Mouse (Mus musculus) frontal cortex, adult (tissue): ENCODE data around the gene Ear10.
"Not testable (repeated sequence)": the region's sequence is repeated elsewhere in the genome, so short reads cannot be mapped to it uniquely, and the experiment has no call there.

Source experiments
- ATAC-seq: cut with Nextera tagmentation; 2 replicates; pipeline ENCODE4 v1.9.2; 2017; ENCODE audit warnings: mild to moderate bottlenecking, moderate library complexity, mixed read lengths; ENCODE audit not compliant: low TSS enrichment

Ear10 gene

DNA sequence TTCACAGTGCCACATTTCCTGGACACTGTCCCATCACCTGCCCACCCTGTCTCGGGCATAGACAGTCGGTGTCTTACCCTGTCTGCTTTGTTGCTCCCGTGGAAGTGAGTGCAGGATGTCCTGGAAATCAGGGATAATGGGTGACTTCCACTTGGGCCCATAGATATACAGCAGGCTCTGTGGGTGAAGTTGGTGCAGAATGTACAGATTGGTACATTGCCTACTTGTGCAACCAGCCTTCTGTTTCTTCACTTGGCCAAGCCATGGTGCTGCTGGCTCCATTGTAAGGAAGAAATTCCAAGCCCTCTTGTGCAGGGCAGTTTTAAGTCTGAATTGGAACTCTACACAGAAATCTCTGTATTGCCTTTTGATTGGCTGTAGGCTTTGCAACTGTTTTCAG lies at the start of gene Ear10:
Gene Ear10, minus strand, starts transcription at position 101 of the 400 bp plus-strand sequence.
- not testable (repeated sequence) for ATAC-seq

DNA sequence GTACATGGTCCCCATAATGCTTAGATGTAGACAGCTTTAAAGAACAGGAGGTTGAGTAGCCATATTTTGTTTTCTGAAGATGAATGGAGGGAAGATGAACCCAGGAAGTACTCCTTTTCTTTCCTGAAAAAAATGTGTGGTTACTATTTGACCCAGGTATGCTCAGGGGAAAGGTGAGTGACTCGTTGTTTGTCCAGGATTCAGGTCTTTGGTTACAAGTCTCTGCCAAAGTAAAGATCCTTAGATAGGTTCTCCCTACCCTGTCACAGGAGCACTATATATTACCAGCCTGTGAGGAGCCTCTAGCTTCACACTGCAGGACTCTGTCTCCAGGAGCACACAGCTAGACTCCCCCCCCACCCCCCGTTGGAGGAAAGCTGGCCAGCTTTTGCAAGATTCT lies 33.4 kb upstream of the Ear10 start, which contains the start of gene Ang5:
Gene Ang5, plus strand, starts transcription at position 301 of the 400 bp plus-strand sequence.
- ATAC-seq = not testable (repeated sequence)

- peak; percentile 50; the same call in 1 of the 2 replicates for ATAC-seq
Observed at GRCm38 (mm10) chr14:43955074-43955473, 31.7 kb upstream of the Ear10 start.

- not testable (repeated sequence) for ATAC-seq
Observed at GRCm38 (mm10) chr14:43953382-43953781, 30.0 kb upstream of the Ear10 start.

DNA sequence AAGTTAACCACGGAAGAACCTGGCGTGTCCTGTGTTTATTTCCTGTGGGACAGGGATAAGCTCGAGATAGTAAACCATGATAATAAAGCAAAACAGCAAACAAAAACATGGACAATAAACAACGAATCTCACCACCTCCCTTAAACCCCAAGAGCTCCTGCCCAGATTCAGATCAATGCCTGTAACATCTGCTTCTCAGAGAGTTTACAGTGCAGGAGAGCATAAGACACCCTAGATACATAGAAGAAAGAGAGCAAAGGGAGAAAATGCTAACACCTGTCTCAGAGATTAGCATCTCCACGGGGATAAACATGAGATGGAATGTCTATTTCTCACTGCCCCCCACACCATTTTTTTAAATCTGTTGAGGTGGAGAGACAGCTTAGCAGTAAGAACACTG lies 10.0 kb upstream of the Ear10 start:
- ATAC-seq = not testable (repeated sequence)

GRCm38 (mm10) chr14:43932991-43933390 lies 9.6 kb upstream of the Ear10 start:
- ATAC-seq = not testable (repeated sequence)

- not testable (repeated sequence) for ATAC-seq
Observed at GRCm38 (mm10) chr14:43925404-43925950, 2.1 kb upstream of the Ear10 start.

- 0 out of 2 replicates have a peak, but pooled peaks have one; percentile 69 for ATAC-seq
Observed at GRCm38 (mm10) chr14:43924688-43925403, 1.5 kb upstream of the Ear10 start, which contains the start of gene Gm8113. Gm8113 (plus strand) TSS chr14:43925390.

DNA sequence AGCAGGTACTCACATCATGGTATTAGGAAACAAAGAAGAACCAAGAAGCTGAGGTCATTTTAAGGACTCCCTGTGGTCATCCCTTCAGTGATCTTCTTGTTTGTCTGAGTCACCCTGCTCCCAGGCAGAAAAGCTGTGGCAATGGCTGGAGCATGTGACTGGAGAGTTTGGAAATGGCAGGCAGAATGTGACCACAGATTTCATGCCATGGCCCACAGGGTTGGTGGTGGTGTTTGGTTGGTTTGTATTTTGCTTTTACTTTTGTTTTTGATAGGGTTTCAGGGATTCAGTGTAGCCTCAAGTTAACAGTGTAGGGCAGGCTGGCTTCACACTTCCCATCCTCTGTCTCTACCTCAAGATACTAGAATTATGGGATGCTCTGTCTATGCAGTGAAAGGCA lies 5.1 kb downstream of the Ear10 start:
- not testable (repeated sequence) for ATAC-seq

GRCm38 (mm10) chr14:43898577-43898976 lies 24.8 kb downstream of the Ear10 start:
- ATAC-seq = not testable (repeated sequence)

DNA sequence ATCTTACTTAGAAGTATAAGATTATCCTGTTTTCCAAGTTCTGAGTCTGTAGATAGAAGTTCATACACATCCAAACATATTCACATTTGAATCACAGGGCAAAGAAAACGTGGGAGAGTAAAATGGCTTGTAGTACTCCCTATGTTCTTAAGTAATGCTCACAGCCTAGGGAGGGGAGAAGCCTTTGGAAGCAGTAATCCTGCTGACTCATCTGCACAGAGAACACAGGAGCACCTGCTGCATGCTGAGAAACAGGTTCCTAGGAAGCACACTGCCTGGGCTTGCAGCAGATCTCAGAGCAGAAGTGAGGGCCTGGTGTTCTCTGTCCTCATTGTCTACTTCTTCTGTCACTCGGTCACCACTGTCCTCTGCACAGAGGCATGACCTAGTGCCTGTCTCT lies 28.0 kb downstream of the Ear10 start:
- peak; percentile 55; the same call in 1 of the 2 replicates for ATAC-seq

DNA sequence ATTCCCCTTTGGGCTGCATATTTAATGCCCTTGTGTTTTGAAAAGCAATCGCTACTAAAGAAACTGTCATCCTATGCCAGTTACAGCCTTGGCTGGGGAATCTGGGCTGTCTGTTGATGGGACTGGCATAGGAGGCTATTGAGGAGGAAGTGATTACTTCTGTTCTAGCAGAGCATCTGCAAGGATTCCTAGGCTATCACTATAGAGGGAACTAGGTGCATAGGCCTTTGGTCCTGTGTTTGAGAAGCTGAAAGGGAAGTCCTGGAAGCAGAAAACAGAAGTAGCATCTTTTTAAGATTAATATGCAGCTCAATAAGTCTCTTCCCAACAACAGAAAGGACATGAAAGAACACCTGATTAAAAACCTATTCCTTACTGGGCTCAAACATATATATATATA lies 32.1 kb downstream of the Ear10 start:
- not testable (repeated sequence) for ATAC-seq

- ATAC-seq = not testable (repeated sequence)
Observed at GRCm38 (mm10) chr14:43886235-43886634, 37.1 kb downstream of the Ear10 start.

- ATAC-seq = not testable (repeated sequence)
Observed at GRCm38 (mm10) chr14:43879966-43880545, 43.3 kb downstream of the Ear10 start.

- ATAC-seq = peak; percentile 50; the same call in 1 of the 2 replicates
Observed at GRCm38 (mm10) chr14:43877789-43878188, 45.6 kb downstream of the Ear10 start.

DNA sequence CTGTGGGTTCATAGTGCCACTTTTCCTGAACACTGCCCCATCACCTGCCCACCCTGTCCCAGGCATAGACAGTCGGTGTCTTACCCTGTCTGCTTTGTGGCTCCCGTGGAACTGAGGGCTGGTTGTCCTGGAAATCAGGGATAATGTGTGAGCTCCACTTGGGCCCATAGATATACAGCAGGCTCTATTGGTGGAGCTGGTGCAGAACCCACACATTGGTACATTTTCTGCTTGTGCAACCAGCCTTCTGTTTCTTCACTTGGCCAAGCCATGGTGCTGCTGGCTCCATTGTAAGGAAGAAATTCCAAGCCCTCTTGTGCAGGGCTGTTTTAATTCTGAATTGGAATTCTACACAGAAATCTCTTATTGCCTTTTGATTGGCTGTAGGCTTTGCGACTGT lies 47.9 kb downstream of the Ear10 start, which contains the start of gene Ear1:
Gene Ear1, minus strand, starts transcription at position 101 of the 400 bp plus-strand sequence.
- not testable (repeated sequence) for ATAC-seq

- ATAC-seq = not testable (repeated sequence)
Observed at GRCm38 (mm10) chr14:43874862-43875261, 48.5 kb downstream of the Ear10 start.
